Mouse (Mus musculus): ENCODE measurements around the gene Smarca2. TPM values are rescaled to one million over a fixed set of nuclear protein-coding genes. Genes with fewer than 3 reads are reported as not detected.
A peak's percentile ranks its signal among the peaks of the same experiment; 100 is the strongest.

Gene Smarca2
- total RNA-seq, 2 experiments from 2014 or later: 204 to 221 TPM

DNA sequence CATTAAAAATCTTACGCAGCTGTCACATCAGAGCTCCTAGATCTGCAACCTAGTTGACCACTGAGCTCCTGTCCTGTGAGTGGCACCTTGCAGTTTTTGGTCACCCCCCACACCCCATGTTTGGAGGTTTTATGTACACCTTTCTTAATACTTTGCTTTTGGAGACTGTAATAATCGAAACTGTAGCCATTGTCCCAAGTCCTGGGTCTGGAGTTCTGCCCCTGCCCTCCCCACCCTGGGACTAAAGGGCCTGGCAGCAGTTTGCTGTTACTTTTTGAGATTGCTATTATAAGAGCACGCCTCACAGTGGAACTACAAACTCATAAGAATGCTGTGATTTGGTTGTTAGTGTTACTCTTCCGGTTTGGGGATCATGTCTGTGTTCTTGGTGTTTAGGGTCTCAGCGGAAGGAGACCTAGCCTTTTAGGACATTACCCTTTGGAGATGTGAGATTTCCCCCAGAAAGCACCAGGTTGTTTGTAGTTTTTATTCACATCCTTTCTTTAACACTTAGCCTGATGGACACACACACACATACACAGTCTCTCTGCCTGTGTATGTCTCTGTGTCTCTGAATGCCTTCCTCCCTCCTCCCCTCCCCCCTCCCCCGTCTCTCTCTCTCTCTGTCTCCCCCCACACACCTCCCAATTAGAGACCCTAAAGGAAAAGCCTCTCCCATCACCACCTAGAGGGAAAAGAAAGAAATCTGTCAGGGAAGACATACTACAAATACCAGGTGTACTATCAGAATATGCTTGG, 142.0 kb downstream of the Smarca2 start:
- no peak for TF ChIP-seq CTCF (conservative IDR thresholded peaks at IDR 0.05)
- H3K4me3 ChIP-seq: peak overlapping the region; percentile 70
- DNase-seq (ENCODE audit: low spot score in 2 of 2): no peak
- H3K27ac ChIP-seq: peak overlapping the region; percentile 95

GRCm38 (mm10) chr19:26747571-26748539, 143.0 kb downstream of the Smarca2 start:
- DNase-seq (ENCODE audit: low spot score in 2 of 2): peak; percentile 42 to 72
- peak overlapping the region; percentile 95 for H3K27ac ChIP-seq
- peak overlapping the region; percentile 70 for H3K4me3 ChIP-seq
- TF ChIP-seq CTCF (conservative IDR thresholded peaks at IDR 0.05): peak; percentile 60

DNA sequence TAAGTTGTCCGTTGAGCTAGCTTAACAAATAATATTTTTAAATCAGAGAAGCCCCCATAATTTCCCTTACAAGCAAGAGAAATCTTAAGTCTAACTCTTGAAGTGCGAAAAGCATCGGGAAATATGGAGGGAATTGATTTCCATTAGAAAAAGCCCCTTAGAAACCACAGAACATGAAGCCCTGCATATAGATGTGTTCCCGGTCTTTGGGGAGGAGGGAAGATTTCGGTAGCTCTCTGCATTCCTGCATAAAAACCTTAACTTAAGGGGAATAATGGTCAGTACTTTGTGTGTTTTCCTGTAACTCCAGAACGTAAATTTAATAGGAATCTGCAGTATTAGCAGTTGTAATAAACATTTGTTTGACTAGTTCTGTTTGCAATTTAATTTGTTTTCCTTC, 143.8 kb downstream of the Smarca2 start:
- peak overlapping the region; percentile 95 for H3K27ac ChIP-seq
- H3K4me3 ChIP-seq: peak overlapping the region; percentile 70
- no peak for TF ChIP-seq CTCF (conservative IDR thresholded peaks at IDR 0.05)
- DNase-seq (ENCODE audit: low spot score in 2 of 2): no peak

- no peak for TF ChIP-seq CTCF (conservative IDR thresholded peaks at IDR 0.05)
- no peak for DNase-seq (ENCODE audit: low spot score in 2 of 2)
- Histone ChIP-seq H3K4me3 (peak overlapping the region; percentile 70), H3K27ac (peak overlapping the region; percentile 95)
Observed at GRCm38 (mm10) chr19:26749427-26750137, 144.7 kb downstream of the Smarca2 start.

DNA sequence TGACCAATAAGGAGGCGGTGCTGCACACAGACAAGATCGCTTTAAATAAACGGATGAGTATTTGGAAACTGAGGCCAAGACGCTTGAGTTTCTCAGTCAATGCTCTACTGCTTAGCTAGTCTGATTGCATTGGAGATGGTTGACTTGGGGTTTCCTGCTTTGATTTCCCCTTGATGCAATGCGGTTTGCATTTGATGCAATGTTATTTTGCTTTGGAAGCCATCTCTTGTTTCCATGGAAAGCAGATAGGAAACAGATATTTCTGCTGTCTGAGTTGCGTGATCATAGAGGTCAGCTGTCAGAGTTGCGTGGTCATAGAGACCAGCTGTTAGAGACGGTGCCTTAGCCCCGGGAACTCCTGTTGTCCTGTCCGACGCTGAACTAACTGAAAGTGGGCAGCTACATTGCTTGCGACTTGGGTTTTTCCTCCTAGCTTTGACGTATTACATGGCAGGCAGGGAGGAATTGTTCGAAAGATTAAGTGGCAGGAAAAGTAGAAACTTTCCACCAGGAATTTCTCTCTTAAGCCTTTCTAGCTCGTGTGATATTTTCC, 147.8 kb downstream of the Smarca2 start:
- Histone ChIP-seq H3K27ac (no peak overlapping the region; the same call in 1 of the 2 replicates), H3K4me3 (no peak overlapping the region)
- DNase-seq (ENCODE audit: low spot score in 2 of 2): no peak
- TF ChIP-seq CTCF (conservative IDR thresholded peaks at IDR 0.05): no peak

- Histone ChIP-seq H3K27ac (no peak overlapping the region), H3K4me3 (no peak overlapping the region)
- TF ChIP-seq CTCF (conservative IDR thresholded peaks at IDR 0.05): no peak
- no peak for DNase-seq (ENCODE audit: low spot score in 2 of 2)
Observed at GRCm38 (mm10) chr19:26753266-26753872, 148.5 kb downstream of the Smarca2 start.

GRCm38 (mm10) chr19:26754016-26754794, 149.4 kb downstream of the Smarca2 start:
- Histone ChIP-seq H3K27ac (no peak overlapping the region), H3K4me3 (no peak overlapping the region; the same call in 1 of the 2 replicates)
- TF ChIP-seq CTCF (conservative IDR thresholded peaks at IDR 0.05): no peak
- DNase-seq (ENCODE audit: low spot score in 2 of 2): no peak

DNA sequence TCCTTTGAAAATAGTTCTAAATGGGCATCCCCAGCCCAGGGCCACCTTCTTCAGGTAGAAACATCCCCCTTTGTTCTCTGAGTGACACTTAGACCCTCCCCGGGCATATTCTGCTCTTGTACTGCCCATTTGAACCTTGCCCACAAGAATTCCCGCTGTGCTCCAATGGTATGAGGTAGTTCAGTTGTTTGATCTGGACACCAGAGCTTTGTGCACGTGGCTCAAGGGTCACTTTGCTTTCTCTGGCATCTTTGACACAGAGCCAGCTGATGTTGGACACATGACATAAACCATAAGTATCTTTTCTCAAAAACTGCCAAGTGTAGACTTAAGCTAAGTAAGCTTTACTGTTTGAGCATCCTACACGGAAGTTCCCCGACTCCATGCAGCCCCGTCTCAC, 151.1 kb downstream of the Smarca2 start:
- no peak for TF ChIP-seq CTCF (conservative IDR thresholded peaks at IDR 0.05)
- H3K4me3 ChIP-seq: no peak overlapping the region
- DNase-seq (ENCODE audit: low spot score in 2 of 2): no peak

GRCm38 (mm10) chr19:26756399-26756798, 151.5 kb downstream of the Smarca2 start:
- no peak for DNase-seq (ENCODE audit: low spot score in 2 of 2)
- H3K27ac ChIP-seq: no peak overlapping the region
- no peak for TF ChIP-seq CTCF (conservative IDR thresholded peaks at IDR 0.05)
- no peak overlapping the region for H3K4me3 ChIP-seq

More for the DNA sequence above, 151.1 kb downstream of the Smarca2 start:
- no peak overlapping the region for H3K27ac ChIP-seq

DNA sequence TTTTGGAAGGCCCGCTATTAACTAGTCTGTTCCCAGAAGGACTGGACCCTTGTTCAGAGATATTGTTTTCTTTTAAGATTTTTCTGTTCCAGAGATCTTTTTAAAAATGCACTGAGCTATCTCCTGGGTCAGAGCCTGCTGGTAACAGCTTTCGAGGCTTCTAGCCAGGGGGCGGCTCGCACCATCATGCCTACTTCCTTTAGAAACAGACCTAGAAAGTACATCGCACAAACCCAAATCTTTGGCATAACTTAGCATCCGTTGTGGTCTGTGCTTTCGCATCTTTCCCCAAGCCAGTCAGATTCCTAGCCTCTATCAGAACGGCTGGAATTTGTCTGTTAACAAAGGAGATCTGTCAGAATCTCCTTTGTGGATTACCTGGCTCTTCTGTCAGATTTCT, 153.3 kb downstream of the Smarca2 start:
- H3K4me3 ChIP-seq: no peak overlapping the region
- H3K27ac ChIP-seq: no peak overlapping the region
- TF ChIP-seq CTCF (conservative IDR thresholded peaks at IDR 0.05): peak; percentile 20
- no peak for DNase-seq (ENCODE audit: low spot score in 2 of 2)

- DNase-seq (ENCODE audit: low spot score in 2 of 2): no peak
- no peak overlapping the region for H3K4me3 ChIP-seq
- no peak for TF ChIP-seq CTCF (conservative IDR thresholded peaks at IDR 0.05)
- H3K27ac ChIP-seq: no peak overlapping the region
Observed at GRCm38 (mm10) chr19:26758620-26759019, 153.8 kb downstream of the Smarca2 start.
